Mouse (Mus musculus) monocyte, adult 5-6 weeks (primary cell): ENCODE measurements around the gene Atg4b. TPM values are rescaled to one million over a fixed set of nuclear protein-coding genes. Genes with fewer than 3 reads are reported as not detected.
A peak's percentile ranks its signal among the peaks of the same experiment; 100 is the strongest.
"Not testable (repeated sequence)": the region's sequence is repeated elsewhere in the genome, so short reads cannot be mapped to it uniquely, and the experiment has no call there.

Source experiments
- ATAC-seq: fragments of 153-309, 156-312 bp; replicated peaks from 2 replicates; pipeline ENCODE4 v1.8.0; 2017; ENCODE audit warnings: mild to moderate bottlenecking; ENCODE audit not compliant: low TSS enrichment, insufficient number of reproducible peaks, severe bottlenecking, poor library complexity, low FRiP score
- total RNA-seq: library from RNA; stranded (forward); fragments of 200-1000, 200-491, 200-594 nt; gene quantifications from 3 replicates; pipeline ENCODE4 v1.2.3, GENCODE M21; 2017

Gene Atg4b
- total RNA-seq, 1 experiment from 2014 or later: 21.7 TPM

DNA sequence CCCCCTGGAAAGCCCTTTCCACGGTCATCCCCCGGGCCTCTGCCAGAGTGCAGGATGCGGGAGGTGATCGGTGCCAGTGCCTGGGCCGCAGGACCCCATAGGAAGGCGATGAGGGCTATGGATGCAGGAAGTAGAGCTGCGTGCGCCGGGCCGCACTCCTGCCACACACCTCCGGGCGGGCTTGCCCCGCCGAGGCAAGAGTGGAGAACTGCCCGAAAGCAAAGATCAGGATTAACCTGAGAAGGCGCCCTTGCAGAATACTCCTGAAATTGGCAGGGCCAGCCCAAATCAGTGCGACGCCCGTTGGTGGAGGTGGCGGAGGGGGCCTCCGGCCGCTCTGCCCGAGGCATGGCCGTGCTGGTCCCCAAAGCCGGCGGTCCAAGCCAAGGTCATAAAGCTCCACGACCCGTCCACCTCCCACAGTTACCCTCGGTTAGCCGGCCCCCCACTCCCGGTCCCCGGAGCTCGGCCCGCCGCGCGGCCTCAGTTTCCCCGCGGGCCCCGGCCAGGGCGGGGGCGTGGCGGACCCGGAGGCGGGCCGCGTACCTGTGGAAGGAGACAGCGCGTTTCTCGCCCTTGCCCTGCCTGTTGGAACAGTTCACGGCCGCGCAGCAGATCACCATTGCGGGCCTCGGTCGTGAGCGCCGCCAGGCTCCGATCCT, 2.7 kb downstream of the Atg4b start:
- no peak for ATAC-seq

GRCm38 (mm10) chr1:93754573-93755290, 3.4 kb downstream of the Atg4b start, which contains the start of gene Thap4:
Gene Thap4, minus strand, starts transcription at chr1:93754864.
- peak; percentile 77 for ATAC-seq

GRCm38 (mm10) chr1:93755291-93755610, 4.0 kb downstream of the Atg4b start:
- ATAC-seq: no peak

DNA sequence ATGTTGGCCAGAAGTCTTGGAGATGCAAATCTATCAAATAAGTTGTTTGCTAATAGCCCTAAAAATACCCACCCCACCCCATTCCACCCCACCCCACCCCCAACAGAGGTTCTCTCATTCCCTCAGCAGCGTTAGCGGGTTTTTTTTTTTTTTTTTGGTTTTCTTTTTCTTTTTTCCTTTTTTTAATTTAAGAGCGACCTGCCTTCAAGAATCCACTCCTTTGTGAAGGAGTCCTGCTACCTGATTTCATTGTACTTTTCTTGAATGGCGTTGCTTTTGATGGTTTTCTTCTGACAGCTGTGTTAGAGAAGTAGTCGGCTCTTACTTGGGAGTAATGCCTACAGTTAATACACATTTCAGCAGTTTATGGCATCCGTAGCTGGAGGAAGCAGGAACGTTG, 4.3 kb downstream of the Atg4b start:
- no peak for ATAC-seq

DNA sequence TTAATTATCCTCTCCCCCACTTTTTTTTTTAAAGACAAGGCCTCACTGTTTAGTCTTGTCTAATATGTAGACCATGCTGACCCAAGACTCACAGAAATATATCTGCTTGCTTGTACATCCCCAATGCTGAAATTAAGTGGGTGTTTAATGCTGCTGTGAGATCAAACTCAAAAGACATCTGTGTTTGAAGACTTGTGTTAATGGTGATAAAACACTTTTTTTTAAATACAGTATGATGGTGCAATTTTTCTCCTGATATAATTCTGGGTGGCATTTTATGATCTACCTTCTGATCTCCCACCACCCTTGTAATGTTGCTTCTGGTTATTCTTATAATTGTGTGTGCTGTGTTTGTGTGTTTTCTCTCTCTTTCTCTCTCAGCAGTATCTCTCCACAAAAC, 4.9 kb downstream of the Atg4b start:
- ATAC-seq: no peak

- no peak for ATAC-seq
Measured at GRCm38 (mm10) chr1:93760076-93760475, 8.8 kb downstream of the Atg4b start.

DNA sequence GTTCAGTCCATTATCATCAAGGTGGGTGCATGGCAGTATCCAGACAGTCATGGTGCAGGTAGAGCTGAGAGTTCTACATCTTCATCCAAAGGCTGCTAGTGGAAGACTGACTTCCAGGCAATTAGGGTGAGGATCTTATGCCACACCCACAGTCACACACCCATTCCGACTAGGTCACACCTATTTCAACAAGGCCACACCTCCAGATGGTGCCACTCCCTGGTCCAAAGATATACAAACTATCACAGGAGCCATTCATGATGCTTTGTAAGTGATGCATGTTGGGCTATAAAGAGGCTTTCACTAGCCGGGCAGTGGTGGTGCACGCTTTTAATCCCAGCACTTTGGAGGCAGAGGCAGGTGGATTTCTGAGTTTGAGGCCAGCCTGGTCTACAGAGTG, 12.2 kb downstream of the Atg4b start:
- ATAC-seq: not testable (repeated sequence)

- no peak for ATAC-seq
Measured at GRCm38 (mm10) chr1:93764871-93765591, 13.7 kb downstream of the Atg4b start.

DNA sequence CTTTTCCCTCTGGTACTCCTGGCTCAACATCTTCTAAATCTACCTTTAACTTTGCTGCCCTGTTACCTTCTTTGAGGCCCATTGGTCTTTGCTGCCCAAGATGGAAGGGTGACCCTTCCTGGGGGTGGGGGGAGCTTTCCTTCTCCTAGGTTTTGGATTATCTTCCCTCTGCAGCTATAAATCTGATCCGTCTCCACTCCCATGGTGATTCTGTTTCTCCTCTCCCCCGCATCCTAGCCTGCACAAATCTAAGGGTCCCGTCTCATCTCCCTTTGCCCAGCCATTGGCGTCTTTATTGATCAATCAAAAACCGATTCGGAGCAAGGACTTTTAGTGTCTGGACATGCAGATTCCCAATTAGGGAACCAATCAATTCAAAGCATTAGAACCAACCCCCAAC, 16.3 kb downstream of the Atg4b start:
- no peak for ATAC-seq

GRCm38 (mm10) chr1:93769901-93770300, 18.6 kb downstream of the Atg4b start:
- ATAC-seq: no peak

DNA sequence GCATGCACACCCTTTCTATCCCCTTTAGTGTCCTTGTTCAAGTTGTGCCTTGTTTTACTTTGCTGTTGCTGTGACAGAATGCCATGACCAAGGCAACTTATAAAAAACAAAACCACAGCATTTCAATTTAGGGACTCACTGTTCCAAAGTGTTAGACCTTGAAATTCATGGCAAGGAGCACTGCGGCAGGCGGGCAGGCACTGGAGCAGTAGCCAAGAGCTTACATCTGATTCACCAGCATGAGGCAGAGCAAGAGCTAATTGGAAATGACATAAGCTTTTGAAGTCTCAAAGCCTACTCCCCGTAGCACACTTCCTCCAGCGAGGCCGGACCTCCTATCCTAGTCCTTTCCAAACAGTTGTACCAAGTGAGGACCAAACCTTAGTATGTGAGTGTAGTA, 25.4 kb downstream of the Atg4b start:
- ATAC-seq: no peak

DNA sequence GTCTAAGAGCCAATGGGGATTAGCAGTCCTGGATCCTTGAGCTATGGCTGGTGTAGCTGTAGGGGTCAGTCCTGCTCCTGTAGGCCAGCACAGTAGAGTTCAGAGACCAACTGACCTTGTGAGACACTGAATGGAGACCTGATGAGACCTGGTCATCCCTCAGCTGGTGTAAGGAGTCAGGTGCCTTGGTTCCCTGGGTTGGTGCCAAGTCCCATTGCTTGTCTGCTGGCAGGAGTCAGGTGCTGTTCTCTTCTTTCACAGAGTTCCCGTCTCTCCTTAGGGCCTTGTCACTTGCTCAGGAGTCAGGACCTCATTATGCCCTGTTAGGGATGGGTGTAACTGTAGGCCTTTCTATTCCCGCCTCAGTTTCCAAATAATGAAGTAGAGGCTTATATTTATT, 35.6 kb downstream of the Atg4b start:
- no peak for ATAC-seq

DNA sequence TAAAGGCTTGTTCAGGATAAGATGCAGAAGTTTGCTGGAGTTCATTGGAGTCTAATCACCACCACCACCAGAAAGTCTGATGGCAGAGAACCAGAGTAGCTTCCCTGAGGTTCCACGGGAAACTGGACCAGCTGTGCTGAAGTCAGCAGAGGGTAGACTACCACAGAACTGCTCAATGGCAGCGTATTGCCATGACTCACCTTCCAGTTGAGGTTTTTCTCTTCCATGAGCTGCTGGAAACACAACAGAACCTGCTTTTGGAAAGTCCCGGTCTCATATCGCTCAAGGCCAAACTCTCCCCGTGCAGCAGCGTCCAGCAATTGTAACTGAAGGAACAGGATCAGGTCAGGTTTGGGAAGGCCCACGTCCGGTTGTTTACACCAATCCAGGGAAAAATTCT, 43.2 kb downstream of the Atg4b start:
- no peak for ATAC-seq

DNA sequence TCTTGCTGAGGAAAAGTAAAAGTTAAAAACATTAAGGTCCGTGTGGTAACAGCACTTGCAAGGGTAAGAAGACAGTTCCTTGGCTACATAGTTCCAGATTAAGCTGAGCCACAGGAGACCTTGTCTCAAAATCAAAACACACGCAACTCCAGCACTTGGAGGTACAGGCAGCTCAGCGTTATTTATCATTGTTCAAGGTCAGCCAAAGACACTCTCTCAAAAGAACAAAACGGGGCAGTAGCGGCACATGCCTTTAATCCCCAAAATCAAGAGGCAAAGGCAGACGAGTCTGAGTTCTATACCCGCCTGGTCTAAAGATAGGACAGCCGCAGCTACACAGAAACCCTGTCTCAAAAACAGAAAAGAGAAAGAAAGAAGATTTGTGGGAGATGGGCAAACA, 44.6 kb downstream of the Atg4b start:
- no peak for ATAC-seq

- ATAC-seq: no peak
Measured at GRCm38 (mm10) chr1:93800670-93801503, 49.6 kb downstream of the Atg4b start.

- peak; percentile 78 for ATAC-seq
Measured at GRCm38 (mm10) chr1:93801741-93802238, 50.5 kb downstream of the Atg4b start, which contains the start of gene Dtymk. Gene Dtymk, minus strand, starts transcription at chr1:93801934.

GRCm38 (mm10) chr1:93802771-93803170, 51.5 kb downstream of the Atg4b start:
- ATAC-seq: no peak

DNA sequence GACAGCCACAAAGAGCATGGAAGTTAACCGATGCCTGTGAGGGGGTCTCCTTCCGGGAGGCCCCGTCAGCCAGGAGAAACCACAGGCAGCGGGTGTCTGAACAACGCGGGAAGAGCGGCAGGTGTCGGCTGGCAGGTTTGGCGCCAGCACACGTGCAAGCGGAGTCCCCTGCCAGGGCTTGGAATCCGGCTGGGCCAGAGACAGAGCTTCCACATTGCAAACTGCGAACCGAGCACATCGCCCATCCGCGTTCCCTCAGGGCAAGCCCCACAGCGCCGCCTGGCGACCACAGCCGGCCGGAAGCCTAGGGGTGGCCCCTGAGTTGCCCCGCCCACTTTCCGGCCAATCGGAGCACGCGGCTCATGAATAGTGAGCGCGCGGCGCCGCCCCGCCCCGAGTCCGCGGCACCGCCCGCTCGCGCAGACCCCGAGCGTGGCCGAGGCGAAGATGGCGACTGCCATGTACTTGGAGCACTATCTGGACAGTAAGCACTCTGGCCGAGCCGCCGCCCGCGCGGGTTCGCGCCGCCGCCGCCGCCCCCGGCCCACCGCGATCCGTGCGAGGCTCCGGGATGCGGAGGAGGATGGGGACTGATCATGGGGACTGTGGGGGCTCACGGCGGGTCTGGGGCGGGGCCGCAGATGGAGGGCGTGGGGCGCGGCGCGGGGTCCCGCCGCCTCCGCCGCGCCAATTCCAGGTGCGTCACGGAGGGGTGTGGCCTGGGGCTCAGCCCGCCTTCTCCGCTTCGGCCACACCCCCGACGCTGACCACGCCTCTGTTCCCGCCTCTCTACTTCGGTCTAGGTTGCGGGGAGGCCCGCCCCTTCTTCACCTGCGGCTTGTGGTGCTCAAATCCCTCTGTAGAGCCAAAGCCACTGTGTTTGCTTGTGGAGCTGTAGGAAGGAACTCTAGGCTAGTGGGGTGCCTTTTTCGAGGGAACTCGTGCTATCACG, 52.5 kb downstream of the Atg4b start, which contains the start of gene Ing5:
Gene Ing5 (plus strand): TSS at position 410 of the 952 bp plus-strand sequence.
- peak; percentile 68 for ATAC-seq
